Mouse (Mus musculus): ENCODE data around the gene Fosb. TPM values are rescaled to one million over a fixed set of nuclear protein-coding genes. Genes with fewer than 3 reads are reported as not detected.

Fosb gene
- polyA plus RNA-seq, 1 experiment from 2014 or later: 0.11 TPM

GRCm38 (mm10) chr7:19314033-19314432, 4.2 kb upstream of the Fosb start:
- ATAC-seq (replicated peaks): no peak
- H3K36me3 ChIP-seq: no peaks in the 10 kb centered on the region
- H3K4me2 ChIP-seq (replicated peaks): no peak overlapping the region
- H3K27ac ChIP-seq (replicated peaks): no peak overlapping the region
- no peaks in the 10 kb centered on the region for H3K9me3 ChIP-seq
- H3K9ac ChIP-seq (replicated peaks): no peak overlapping the region
- no peak overlapping the region for H3K4me3 ChIP-seq
- H3K4me1 ChIP-seq: peaks cover 12% of the 10 kb centered on the region
- H3K27me3 ChIP-seq: peaks cover 12% of the 10 kb centered on the region; the same call in 1 of the 2 replicates
- WGBS: 46% methylated on average over 5 of the region's 5 CpGs

- Histone ChIP-seq H3K4me3 (no peak overlapping the region), H3K4me2 (replicated peaks) (no peak overlapping the region), H3K4me1 (peaks cover 23% of the 10 kb centered on the region), H3K27me3 (peaks cover 17% of the 10 kb centered on the region), H3K36me3 (no peaks in the 10 kb centered on the region), H3K9ac (replicated peaks) (no peak overlapping the region), H3K9me3 (no peaks in the 10 kb centered on the region), H3K27ac (replicated peaks) (no peak overlapping the region)
- no peak for ATAC-seq (replicated peaks)
- whole genome bisulfite sequencing: 32% methylated on average over 4 of the region's 4 CpGs
These were observed 2.1 kb upstream of the Fosb start for GRCm38 (mm10) chr7:19311991-19312390.

GRCm38 (mm10) chr7:19309278-19309883, 470 bp downstream of the Fosb start:
- no peak for ATAC-seq (replicated peaks)
- Histone ChIP-seq H3K27ac (replicated peaks) (no peak overlapping the region), H3K36me3 (no peaks in the 10 kb centered on the region), H3K9ac (replicated peaks) (0 out of 2 replicates have a peak overlapping the region, but pooled peaks have one; percentile 16), H3K9me3 (no peaks in the 10 kb centered on the region), H3K4me3 (peak overlapping the region; percentile 65), H3K4me1 (peaks cover 32% of the 10 kb centered on the region), H3K27me3 (peaks cover 42% of the 10 kb centered on the region), H3K4me2 (replicated peaks) (peak overlapping the region; percentile 99)
- 1% methylated on average over 48 of the region's 48 CpGs for WGBS

- no peaks in the 10 kb centered on the region for H3K36me3 ChIP-seq
- peak overlapping the region; percentile 88 for H3K27ac ChIP-seq (replicated peaks)
- H3K9ac ChIP-seq (replicated peaks): peak overlapping the region; percentile 49
- peak overlapping the region; percentile 65 for H3K4me3 ChIP-seq
- H3K4me1 ChIP-seq: peaks cover 38% of the 10 kb centered on the region
- under 1% methylated on average over 58 of the region's 58 CpGs for WGBS
- no peaks in the 10 kb centered on the region for H3K9me3 ChIP-seq
- H3K4me2 ChIP-seq (replicated peaks): peak overlapping the region; percentile 99
- H3K27me3 ChIP-seq: peaks cover 49% of the 10 kb centered on the region
- ATAC-seq (replicated peaks): peak; percentile 92
These were observed 1.2 kb downstream of the Fosb start for GRCm38 (mm10) chr7:19308454-19309277.

GRCm38 (mm10) chr7:19307739-19308453, 2.0 kb downstream of the Fosb start:
- H3K27me3 ChIP-seq: peaks cover 57% of the 10 kb centered on the region
- WGBS: 2% methylated on average over 18 of the region's 18 CpGs
- peak overlapping the region; percentile 65 for H3K4me3 ChIP-seq
- no peaks in the 10 kb centered on the region for H3K9me3 ChIP-seq
- ATAC-seq (replicated peaks): peak; percentile 53
- H3K4me1 ChIP-seq: peaks cover 41% of the 10 kb centered on the region
- H3K36me3 ChIP-seq: no peaks in the 10 kb centered on the region
- H3K27ac ChIP-seq (replicated peaks): peak overlapping the region; percentile 88
- peak overlapping the region; percentile 49 for H3K9ac ChIP-seq (replicated peaks)
- H3K4me2 ChIP-seq (replicated peaks): peak overlapping the region; percentile 99

DNA sequence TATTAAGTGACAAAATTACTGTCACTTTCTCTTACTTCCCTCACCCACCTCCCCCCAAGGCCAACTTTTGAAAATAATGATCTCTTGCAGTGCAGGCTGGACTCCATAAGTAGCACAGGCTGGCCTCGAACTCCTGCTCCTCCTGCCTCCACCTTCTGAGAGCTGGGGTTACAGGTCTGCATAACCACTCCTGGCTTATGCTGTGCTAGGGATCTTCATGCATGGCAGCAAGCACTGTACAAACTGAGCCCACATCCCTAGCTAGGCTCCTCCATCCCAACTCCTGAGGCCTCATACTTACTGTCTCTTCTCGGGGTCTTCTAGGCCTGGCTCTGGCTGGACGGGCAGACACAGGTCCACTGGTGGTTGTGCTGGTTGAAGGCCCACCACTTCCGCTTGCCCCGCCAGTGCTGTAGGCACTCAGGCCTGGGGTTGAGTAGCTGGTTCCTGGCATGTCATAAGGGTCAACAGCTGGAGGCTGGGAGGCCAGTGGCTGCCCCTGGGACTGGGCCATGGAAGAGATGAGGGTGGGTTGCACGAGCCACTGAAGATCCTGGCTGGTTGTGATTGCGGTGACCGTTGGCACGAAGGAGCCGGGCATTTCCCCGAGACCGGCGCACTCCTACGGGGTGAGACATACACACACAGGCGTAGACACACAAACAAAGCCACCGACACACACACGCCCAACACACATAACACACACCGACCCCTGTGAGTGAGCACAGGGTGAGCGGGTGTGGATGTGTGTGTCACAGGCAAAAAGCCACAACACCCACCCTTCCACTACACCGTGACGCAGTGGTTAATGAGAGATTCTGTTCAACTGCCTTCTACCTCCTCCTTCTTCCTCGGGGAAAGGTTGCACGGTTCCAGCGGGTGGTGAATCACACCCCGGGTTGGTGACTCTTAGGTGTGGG, 2.8 kb downstream of the Fosb start:
- ATAC-seq (replicated peaks): no peak
- Histone ChIP-seq H3K36me3 (no peaks in the 10 kb centered on the region), H3K4me1 (peaks cover 44% of the 10 kb centered on the region), H3K27me3 (peaks cover 59% of the 10 kb centered on the region), H3K4me3 (no peak overlapping the region), H3K9ac (replicated peaks) (no peak overlapping the region), H3K27ac (replicated peaks) (no peak overlapping the region), H3K4me2 (replicated peaks) (no peak overlapping the region), H3K9me3 (no peaks in the 10 kb centered on the region)
- 68% methylated on average over 25 of the region's 25 CpGs for WGBS

DNA sequence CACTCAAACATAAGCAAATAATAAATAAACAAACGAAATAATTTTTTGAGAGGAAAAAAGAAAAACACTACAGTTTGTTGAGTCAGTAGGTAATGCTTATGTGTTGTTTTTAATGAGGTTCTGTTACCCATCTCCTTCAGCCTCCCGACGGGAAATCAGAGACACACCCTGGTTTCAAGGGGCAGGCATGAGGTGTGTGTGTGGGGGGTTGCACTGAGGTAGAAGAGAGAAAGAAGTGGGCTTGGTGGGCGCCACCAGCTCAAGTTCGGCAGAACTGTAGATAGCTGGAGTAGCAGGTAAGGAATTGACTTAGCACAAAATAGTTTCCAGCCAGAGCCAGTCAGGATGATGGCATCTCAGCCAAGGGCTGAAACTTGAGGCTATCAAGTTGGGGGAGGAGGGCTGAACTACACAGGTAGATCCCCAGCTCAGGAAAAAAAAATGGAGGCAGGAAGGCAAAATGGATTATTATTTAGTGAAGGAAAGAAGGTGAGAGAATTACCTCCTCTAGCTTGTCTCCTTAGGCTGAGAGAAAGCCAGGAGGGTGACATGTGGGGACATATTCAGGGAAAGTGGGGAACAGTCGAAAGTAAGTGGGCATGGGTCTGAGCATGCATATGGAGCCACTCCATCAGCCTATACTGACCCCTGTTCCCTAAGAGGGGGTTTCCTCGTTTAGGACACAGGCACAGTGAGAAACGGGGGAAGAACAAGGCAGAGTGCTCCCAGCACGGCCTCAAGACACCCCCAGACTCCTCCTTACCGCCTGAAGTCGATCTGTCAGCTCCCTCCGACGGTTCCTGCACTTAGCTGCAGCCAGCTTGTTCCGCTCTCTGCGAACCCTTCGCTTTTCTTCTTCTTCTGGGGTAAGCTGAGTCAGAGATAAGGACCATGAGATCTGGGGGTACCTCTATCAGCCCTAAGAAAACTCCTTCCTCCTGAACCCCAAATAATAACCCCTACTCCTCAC, 3.8 kb downstream of the Fosb start:
- Histone ChIP-seq H3K4me3 (no peak overlapping the region), H3K27me3 (peaks cover 53% of the 10 kb centered on the region), H3K9ac (replicated peaks) (no peak overlapping the region), H3K27ac (replicated peaks) (no peak overlapping the region), H3K36me3 (no peaks in the 10 kb centered on the region), H3K9me3 (no peaks in the 10 kb centered on the region), H3K4me2 (replicated peaks) (no peak overlapping the region), H3K4me1 (peaks cover 54% of the 10 kb centered on the region)
- WGBS: 42% methylated on average over 16 of the region's 16 CpGs
- no peak for ATAC-seq (replicated peaks)

- Histone ChIP-seq H3K9ac (replicated peaks) (no peak overlapping the region), H3K4me2 (replicated peaks) (no peak overlapping the region), H3K27me3 (peaks cover 53% of the 10 kb centered on the region), H3K27ac (replicated peaks) (no peak overlapping the region), H3K4me1 (peaks cover 54% of the 10 kb centered on the region), H3K9me3 (no peaks in the 10 kb centered on the region), H3K36me3 (no peaks in the 10 kb centered on the region), H3K4me3 (no peak overlapping the region)
- WGBS: 8% methylated on average over 6 of the region's 6 CpGs
- ATAC-seq (replicated peaks): no peak
These were observed 4.5 kb downstream of the Fosb start for GRCm38 (mm10) chr7:19305413-19305735.

GRCm38 (mm10) chr7:19304501-19305412, 5.1 kb downstream of the Fosb start:
- peak overlapping the region; percentile 25 for H3K4me3 ChIP-seq
- peak overlapping the region; percentile 41 for H3K4me2 ChIP-seq (replicated peaks)
- WGBS: 1% methylated on average over 45 of the region's 48 CpGs
- H3K27me3 ChIP-seq: peaks cover 53% of the 10 kb centered on the region
- no peak overlapping the region for H3K27ac ChIP-seq (replicated peaks)
- no peaks in the 10 kb centered on the region for H3K9me3 ChIP-seq
- no peak overlapping the region for H3K9ac ChIP-seq (replicated peaks)
- no peaks in the 10 kb centered on the region for H3K36me3 ChIP-seq
- H3K4me1 ChIP-seq: peaks cover 54% of the 10 kb centered on the region
- ATAC-seq (replicated peaks): no peak

DNA sequence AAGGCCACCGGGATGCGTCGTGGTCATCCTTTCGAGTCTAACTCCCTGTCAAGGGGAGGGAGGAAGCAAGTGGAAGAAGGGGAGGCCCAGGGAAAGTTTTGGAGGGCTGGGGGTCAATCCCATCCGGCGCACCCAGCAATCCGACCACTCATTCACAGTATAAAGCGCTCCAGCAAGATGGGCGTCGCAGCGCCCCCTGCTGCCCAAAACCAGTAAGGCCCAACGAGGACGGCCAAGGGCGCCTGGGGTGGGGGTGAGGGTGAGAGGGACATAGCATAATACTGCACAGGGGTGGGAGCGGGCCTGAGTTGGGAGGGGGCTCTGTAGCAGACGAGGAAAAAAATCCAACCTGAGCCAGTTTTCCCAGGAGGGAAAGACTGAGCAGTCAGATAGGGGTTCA, 6.1 kb downstream of the Fosb start:
- H3K4me2 ChIP-seq (replicated peaks): peak overlapping the region; percentile 41
- H3K4me1 ChIP-seq: peaks cover 44% of the 10 kb centered on the region
- H3K9ac ChIP-seq (replicated peaks): 0 out of 2 replicates have a peak overlapping the region, but pooled peaks have one; percentile 10
- no peak overlapping the region for H3K27ac ChIP-seq (replicated peaks)
- H3K9me3 ChIP-seq: no peaks in the 10 kb centered on the region
- 0% methylated on average over 16 of the region's 16 CpGs for WGBS
- H3K4me3 ChIP-seq: peak overlapping the region; percentile 25
- H3K36me3 ChIP-seq: no peaks in the 10 kb centered on the region
- no peak for ATAC-seq (replicated peaks)
- H3K27me3 ChIP-seq: peaks cover 53% of the 10 kb centered on the region

All from forebrain, embryonic 15.5 days (tissue).